Mouse (Mus musculus): ENCODE measurements around the gene Abcc6. TPM values are rescaled to one million over a fixed set of nuclear protein-coding genes. Genes with fewer than 3 reads are reported as not detected.
"Not testable (repeated sequence)": the region's sequence is repeated elsewhere in the genome, so short reads cannot be mapped to it uniquely, and the experiment has no call there.

Abcc6 gene
- polyA plus RNA-seq, 1 experiment from 2014 or later, result 1.3 TPM

GRCm38 (mm10) chr7:45974103-45974502 is 56.0 kb downstream of the Abcc6 start:
- Histone ChIP-seq H3K36me3 (no peaks in the 10 kb centered on the region), H3K9ac (no peak overlapping the region), H3K4me3 (replicated peaks) (no peak overlapping the region), H3K4me2 (no peak overlapping the region), H3K27me3 (replicated peaks) (no peaks in the 10 kb centered on the region), H3K4me1 (no peaks in the 10 kb centered on the region), H3K9me3 (no peaks in the 10 kb centered on the region), H3K27ac (no peak overlapping the region)
- 38% methylated on average over 6 of the region's 6 CpGs for WGBS
- no peak; the same call in 1 of the 2 replicates for ATAC-seq (ENCODE audit: insufficient read depth, low FRiP score, low read depth)

GRCm38 (mm10) chr7:45973271-45973687 is 56.8 kb downstream of the Abcc6 start:
- H3K4me1 ChIP-seq, result no peaks in the 10 kb centered on the region

GRCm38 (mm10) chr7:45971831-45972723 is 58.0 kb downstream of the Abcc6 start:
- no peaks in the 10 kb centered on the region for H3K27me3 ChIP-seq (replicated peaks)
- H3K27ac ChIP-seq, result no peak overlapping the region
- no peak for ATAC-seq (ENCODE audit: insufficient read depth, low FRiP score, low read depth)
- no peaks in the 10 kb centered on the region for H3K36me3 ChIP-seq
- H3K4me2 ChIP-seq, result no peak overlapping the region
- no peaks in the 10 kb centered on the region for H3K9me3 ChIP-seq
- H3K9ac ChIP-seq, result no peak overlapping the region
- H3K4me3 ChIP-seq (replicated peaks), result no peak overlapping the region
- WGBS, result 75% methylated on average over 11 of the region's 11 CpGs
- H3K4me1 ChIP-seq, result no peaks in the 10 kb centered on the region

More at GRCm38 (mm10) chr7:45973271-45973687, 56.8 kb downstream of the Abcc6 start:
- WGBS, result 78% methylated on average over 6 of the region's 6 CpGs
- no peak overlapping the region for H3K27ac ChIP-seq
- H3K36me3 ChIP-seq, result no peaks in the 10 kb centered on the region
- H3K4me3 ChIP-seq (replicated peaks), result no peak overlapping the region
- ATAC-seq (ENCODE audit: insufficient read depth, low FRiP score, low read depth), result no peak
- no peaks in the 10 kb centered on the region for H3K27me3 ChIP-seq (replicated peaks)
- H3K4me2 ChIP-seq, result no peak overlapping the region
- no peaks in the 10 kb centered on the region for H3K9me3 ChIP-seq
- no peak overlapping the region for H3K9ac ChIP-seq

GRCm38 (mm10) chr7:45956611-45957010 is 73.5 kb downstream of the Abcc6 start:
- no peak overlapping the region for H3K4me3 ChIP-seq (replicated peaks)
- H3K36me3 ChIP-seq, result no peaks in the 10 kb centered on the region
- H3K27me3 ChIP-seq (replicated peaks), result no peaks in the 10 kb centered on the region
- no peak for ATAC-seq (ENCODE audit: insufficient read depth, low FRiP score, low read depth)
- WGBS, result 56% methylated on average over 4 of the region's 4 CpGs
- H3K4me2 ChIP-seq, result no peak overlapping the region
- H3K4me1 ChIP-seq, result no peaks in the 10 kb centered on the region
- no peak overlapping the region for H3K27ac ChIP-seq
- no peaks in the 10 kb centered on the region for H3K9me3 ChIP-seq
- no peak overlapping the region for H3K9ac ChIP-seq

GRCm38 (mm10) chr7:45949061-45949460 is 81.0 kb downstream of the Abcc6 start:
- H3K36me3 ChIP-seq, result no peaks in the 10 kb centered on the region
- 74% methylated on average over 4 of the region's 4 CpGs for WGBS
- no peak overlapping the region for H3K4me2 ChIP-seq
- H3K27ac ChIP-seq, result no peak overlapping the region
- H3K9ac ChIP-seq, result no peak overlapping the region
- no peak overlapping the region for H3K4me3 ChIP-seq (replicated peaks)
- no peaks in the 10 kb centered on the region for H3K27me3 ChIP-seq (replicated peaks)
- H3K9me3 ChIP-seq, result no peaks in the 10 kb centered on the region
- H3K4me1 ChIP-seq, result no peaks in the 10 kb centered on the region
- no peak for ATAC-seq (ENCODE audit: insufficient read depth, low FRiP score, low read depth)

GRCm38 (mm10) chr7:45943280-45943679 is 86.8 kb downstream of the Abcc6 start:
- H3K9ac ChIP-seq; H3K4me3 ChIP-seq (replicated peaks); H3K9me3 ChIP-seq; ATAC-seq (ENCODE audit: insufficient read depth, low FRiP score, low read depth); H3K4me2 ChIP-seq; H3K36me3 ChIP-seq; H3K27me3 ChIP-seq (replicated peaks); H3K4me1 ChIP-seq; H3K27ac ChIP-seq: not testable (repeated sequence)
- WGBS, result 63% methylated on average over 1 of the region's 1 CpGs

GRCm38 (mm10) chr7:45941986-45942385 is 88.1 kb downstream of the Abcc6 start:
- Histone ChIP-seq H3K27ac (no peak overlapping the region), H3K27me3 (replicated peaks) (no peaks in the 10 kb centered on the region), H3K4me1 (no peaks in the 10 kb centered on the region), H3K36me3 (no peaks in the 10 kb centered on the region), H3K9ac (no peak overlapping the region), H3K9me3 (no peaks in the 10 kb centered on the region), H3K4me2 (no peak overlapping the region), H3K4me3 (replicated peaks) (no peak overlapping the region)
- ATAC-seq (ENCODE audit: insufficient read depth, low FRiP score, low read depth), result no peak
- 79% methylated on average over 9 of the region's 9 CpGs for WGBS

GRCm38 (mm10) chr7:45939836-45940235 is 90.3 kb downstream of the Abcc6 start:
- no peak for ATAC-seq (ENCODE audit: insufficient read depth, low FRiP score, low read depth)
- H3K4me3 ChIP-seq (replicated peaks), result no peak overlapping the region
- 49% methylated on average over 2 of the region's 2 CpGs for WGBS
- H3K4me2 ChIP-seq, result no peak overlapping the region
- H3K36me3 ChIP-seq, result no peaks in the 10 kb centered on the region
- H3K4me1 ChIP-seq, result no peaks in the 10 kb centered on the region
- H3K27me3 ChIP-seq (replicated peaks), result no peaks in the 10 kb centered on the region
- no peaks in the 10 kb centered on the region for H3K9me3 ChIP-seq
- H3K27ac ChIP-seq, result no peak overlapping the region
- no peak overlapping the region for H3K9ac ChIP-seq

GRCm38 (mm10) chr7:45935114-45935513 is 95.0 kb downstream of the Abcc6 start:
- no peak overlapping the region for H3K4me2 ChIP-seq
- H3K36me3 ChIP-seq, result no peaks in the 10 kb centered on the region
- H3K4me1 ChIP-seq, result no peaks in the 10 kb centered on the region
- 26% methylated on average over 7 of the region's 7 CpGs for WGBS
- no peak overlapping the region for H3K27ac ChIP-seq
- H3K9me3 ChIP-seq, result no peaks in the 10 kb centered on the region
- no peak for ATAC-seq (ENCODE audit: insufficient read depth, low FRiP score, low read depth)
- no peaks in the 10 kb centered on the region for H3K27me3 ChIP-seq (replicated peaks)
- H3K9ac ChIP-seq, result no peak overlapping the region
- H3K4me3 ChIP-seq (replicated peaks), result no peak overlapping the region

- H3K4me3 ChIP-seq (replicated peaks); H3K9ac ChIP-seq; H3K4me2 ChIP-seq; H3K9me3 ChIP-seq; ATAC-seq (ENCODE audit: insufficient read depth, low FRiP score, low read depth); H3K27me3 ChIP-seq (replicated peaks); H3K36me3 ChIP-seq; H3K27ac ChIP-seq; H3K4me1 ChIP-seq: not testable (repeated sequence)
- 88% methylated on average over 12 of the region's 12 CpGs for WGBS
Observed at GRCm38 (mm10) chr7:45933766-45934165, 96.3 kb downstream of the Abcc6 start.

- H3K9me3 ChIP-seq, result no peaks in the 10 kb centered on the region
- no peak for ATAC-seq (ENCODE audit: insufficient read depth, low FRiP score, low read depth)
- no peaks in the 10 kb centered on the region for H3K27me3 ChIP-seq (replicated peaks)
- H3K4me1 ChIP-seq, result 0 out of 2 replicates have a peak, but pooled peaks cover under 1% of the 10 kb centered on the region
- no peak overlapping the region for H3K4me2 ChIP-seq
- H3K4me3 ChIP-seq (replicated peaks), result no peak overlapping the region
- 94% methylated on average over 1 of the region's 1 CpGs for WGBS
- no peak overlapping the region for H3K27ac ChIP-seq
- no peak overlapping the region for H3K9ac ChIP-seq
- H3K36me3 ChIP-seq, result no peaks in the 10 kb centered on the region
Observed at GRCm38 (mm10) chr7:45929688-45930087, 100.4 kb downstream of the Abcc6 start.

GRCm38 (mm10) chr7:45928626-45929295 is 101.3 kb downstream of the Abcc6 start:
- peak overlapping the region; percentile 26; the same call in 1 of the 2 replicates for H3K4me2 ChIP-seq
- H3K36me3 ChIP-seq, result no peaks in the 10 kb centered on the region
- no peak for ATAC-seq (ENCODE audit: insufficient read depth, low FRiP score, low read depth)
- no peak overlapping the region for H3K4me3 ChIP-seq (replicated peaks)
- no peak overlapping the region for H3K9ac ChIP-seq
- WGBS, result 15% methylated on average over 18 of the region's 23 CpGs
- no peaks in the 10 kb centered on the region for H3K27me3 ChIP-seq (replicated peaks)
- H3K27ac ChIP-seq, result no peak overlapping the region
- no peaks in the 10 kb centered on the region for H3K9me3 ChIP-seq
- H3K4me1 ChIP-seq, result 0 out of 2 replicates have a peak, but pooled peaks cover 2% of the 10 kb centered on the region

Measured in stomach, embryonic 15.5 days (tissue).